Mouse (Mus musculus): ENCODE data around the gene Fxyd7.
A peak's percentile ranks its signal among the peaks of the same experiment; 100 is the strongest.

Gene Fxyd7

GRCm38 (mm10) chr7:31050921-31051320, 346 bp downstream of the Fxyd7 start:
- no peak for DNase-seq (ENCODE audit: low read depth)

GRCm38 (mm10) chr7:31050487-31050886, 780 bp downstream of the Fxyd7 start:
- no peak for DNase-seq (ENCODE audit: low read depth)

GRCm38 (mm10) chr7:31049846-31050281, 1.4 kb downstream of the Fxyd7 start:
- DNase-seq (ENCODE audit: low read depth), result no peak

- peak; percentile 26 for DNase-seq (ENCODE audit: low read depth)
Observed at GRCm38 (mm10) chr7:31049135-31049845, 2.0 kb downstream of the Fxyd7 start.

GRCm38 (mm10) chr7:31042431-31042910, 8.8 kb downstream of the Fxyd7 start, which contains the start of gene Fxyd5:
Fxyd5 (minus strand) TSS chr7:31042481.
- DNase-seq (ENCODE audit: low read depth), result no peak

- DNase-seq (ENCODE audit: low read depth), result peak; percentile 47
Observed at GRCm38 (mm10) chr7:31041662-31042315, 9.5 kb downstream of the Fxyd7 start.

- DNase-seq (ENCODE audit: low read depth), result no peak
Observed at GRCm38 (mm10) chr7:31041023-31041407, 10.3 kb downstream of the Fxyd7 start.

GRCm38 (mm10) chr7:31040281-31041022, 10.8 kb downstream of the Fxyd7 start:
- no peak for DNase-seq (ENCODE audit: low read depth)

GRCm38 (mm10) chr7:31039011-31039410, 12.3 kb downstream of the Fxyd7 start:
- DNase-seq (ENCODE audit: low read depth), result no peak

- no peak for DNase-seq (ENCODE audit: low read depth)
Observed at GRCm38 (mm10) chr7:31037675-31038074, 13.6 kb downstream of the Fxyd7 start.

GRCm38 (mm10) chr7:31036917-31037316, 14.3 kb downstream of the Fxyd7 start:
- no peak for DNase-seq (ENCODE audit: low read depth)

GRCm38 (mm10) chr7:31035291-31035690, 16.0 kb downstream of the Fxyd7 start:
- no peak for DNase-seq (ENCODE audit: low read depth)

- DNase-seq (ENCODE audit: low read depth), result peak; percentile 28
Observed at GRCm38 (mm10) chr7:31034789-31035188, 16.5 kb downstream of the Fxyd7 start.

- DNase-seq (ENCODE audit: low read depth), result no peak
Observed at GRCm38 (mm10) chr7:31033409-31034165, 17.7 kb downstream of the Fxyd7 start.

GRCm38 (mm10) chr7:31031731-31032130, 19.5 kb downstream of the Fxyd7 start:
- peak; percentile 23 for DNase-seq (ENCODE audit: low read depth)

- DNase-seq (ENCODE audit: low read depth), result no peak
Observed at GRCm38 (mm10) chr7:31030717-31031116, 20.6 kb downstream of the Fxyd7 start.

GRCm38 (mm10) chr7:31028609-31029008, 22.7 kb downstream of the Fxyd7 start:
- DNase-seq (ENCODE audit: low read depth), result peak; percentile 24

- peak; percentile 51 for DNase-seq (ENCODE audit: low read depth)
Observed at GRCm38 (mm10) chr7:31017104-31017901, 34.0 kb downstream of the Fxyd7 start.

- no peak for DNase-seq (ENCODE audit: low read depth)
Observed at GRCm38 (mm10) chr7:31012971-31013370, 38.3 kb downstream of the Fxyd7 start.

- no peak for DNase-seq (ENCODE audit: low read depth)
Observed at GRCm38 (mm10) chr7:31008889-31009288, 42.4 kb downstream of the Fxyd7 start.

- no peak for DNase-seq (ENCODE audit: low read depth)
Observed at GRCm38 (mm10) chr7:31008175-31008574, 43.1 kb downstream of the Fxyd7 start.
